Mouse (Mus musculus) erythroblast, embryonic 14.5 days (primary cell): Measurements from ENCODE around the gene Robo1.

Source experiments
- GATA1 ChIP-seq: IDR thresholded peaks from 2 replicates; pipeline ENCODE4 v1.6.1; 2012; ENCODE audit warnings: low read length, inconsistent platforms, mixed read lengths
- TAL1 ChIP-seq: IDR thresholded peaks from 3 replicates; pipeline ENCODE4 v1.6.1; 2012; ENCODE audit warnings: low read length, inconsistent platforms, mixed read lengths

DNA sequence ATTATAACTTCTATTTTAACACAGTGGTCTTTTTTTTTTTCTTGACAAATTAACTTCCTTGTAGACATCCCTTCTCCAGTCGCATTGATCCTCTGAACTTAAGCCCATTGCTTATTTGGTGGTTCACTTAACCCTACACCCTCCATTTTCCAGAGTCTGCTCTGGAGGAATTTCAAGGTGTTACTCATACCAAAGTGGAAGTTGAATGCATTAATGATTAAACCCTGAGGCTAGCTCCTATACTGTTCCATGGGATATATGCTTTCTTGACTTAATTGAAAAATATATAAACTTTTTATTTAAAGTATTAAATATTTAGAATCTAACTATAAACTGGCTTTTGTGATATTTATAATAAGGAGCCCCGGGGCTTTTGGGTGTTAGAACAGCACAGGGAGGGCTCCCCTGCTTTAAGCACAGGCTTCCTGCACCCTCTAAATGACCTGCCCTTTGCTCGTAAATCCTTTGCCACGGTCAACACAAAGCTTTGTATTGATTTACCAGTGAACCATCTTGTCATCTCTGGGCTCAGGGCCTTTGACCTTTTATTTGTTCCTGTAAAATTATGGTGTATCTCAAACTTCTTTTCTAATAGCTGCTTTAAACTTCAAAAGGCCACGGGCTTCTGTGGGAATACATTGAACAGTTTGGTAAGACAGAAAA lies 522.4 kb downstream of the Robo1 start:
- TF ChIP-seq GATA1 (no peak), TAL1 (no peak)
